Mouse (Mus musculus) kidney, embryonic 16.5 days (tissue): ENCODE measurements around the gene Ptdss2. TPM values are rescaled to one million over a fixed set of nuclear protein-coding genes. Genes with fewer than 3 reads are reported as not detected.

ENCODE experiments used
- ATAC-seq: fragments of 200-750 bp; cut with Nextera tagmentation; 2 replicates; pipeline ENCODE4 v1.8.0; 2017; ENCODE audit warnings: moderate TSS enrichment; ENCODE audit not compliant: low FRiP score, low TSS enrichment
- H3K27ac ChIP-seq: fragments of 300-500 bp; sonication (generic); 2 replicates; pipeline ENCODE4 v1.5.1; 2014; ENCODE audit warnings: low read length
- H3K27me3 ChIP-seq: fragments of 300-500 bp; sonication (generic); 2 replicates; pipeline ENCODE4 v1.6.1; 2014; ENCODE audit warnings: low read length, control low read depth, mixed read lengths; ENCODE audit not compliant: insufficient read depth
- H3K36me3 ChIP-seq: fragments of 300-500 bp; sonication (generic); 2 replicates; pipeline ENCODE4 v1.6.1; 2014; ENCODE audit warnings: low read length, control low read depth, mixed read lengths; ENCODE audit not compliant: insufficient read depth
- H3K4me1 ChIP-seq: fragments of 300-500 bp; sonication (generic); 2 replicates; pipeline ENCODE4 v1.6.1; 2014; ENCODE audit warnings: low read length, control low read depth, mixed read lengths; ENCODE audit not compliant: insufficient read depth
- H3K4me2 ChIP-seq: fragments of 300-500 bp; sonication (generic); replicated peaks from 2 replicates; pipeline ENCODE4 v1.6.1; 2014; ENCODE audit warnings: low read depth, low read length
- H3K4me3 ChIP-seq: fragments of 300-500 bp; sonication (generic); 2 replicates; pipeline ENCODE4 v1.5.1; 2014; ENCODE audit warnings: mild to moderate bottlenecking, low read length
- H3K9ac ChIP-seq: fragments of 300-500 bp; sonication (generic); replicated peaks from 2 replicates; pipeline ENCODE4 v1.6.1; 2014; ENCODE audit warnings: low read length
- H3K9me3 ChIP-seq: fragments of 300-500 bp; sonication (generic); 2 replicates; pipeline ENCODE4 v1.6.1; 2016; ENCODE audit warnings: low read length, control low read depth
- WGBS: fragments of 180-500 bp; shearing (Covaris S2); extraction: QIAGEN DNeasy Blood & Tissue Kit; methylation state at CpG from one replicate; pipeline ENCODE4 v1.1.7; 2014; 5-methylcytosine and 5-hydroxymethylcytosine counted together
- polyA plus RNA-seq: library from polyadenylated mRNA; unstranded; fragments of >200 nt; fragmentation: Nextera tagmentation; extraction: Ambion mirVana; gene quantifications from 2 replicates; pipeline ENCODE4 v1.2.1, GENCODE M21; 2015

The Ptdss2 gene
- polyA plus RNA-seq, 1 experiment from 2014 or later, result 85.5 TPM

GRCm38 (mm10) chr7:141093950-141094349 lies 28.2 kb upstream of the Ptdss2 start:
- ATAC-seq, result peak; percentile 59
- no peaks in the 10 kb centered on the region for H3K36me3 ChIP-seq
- peaks cover 14% of the 10 kb centered on the region; the same call in 1 of the 2 replicates for H3K27me3 ChIP-seq
- peak overlapping the region; percentile 32 for H3K4me2 ChIP-seq
- H3K4me3 ChIP-seq, result no peak overlapping the region
- WGBS, result 66% methylated on average over 6 of the region's 6 CpGs
- peaks cover 23% of the 10 kb centered on the region for H3K4me1 ChIP-seq
- H3K27ac ChIP-seq, result peak overlapping the region; percentile 93
- peak overlapping the region; percentile 41; the same call in 1 of the 2 replicates for H3K9ac ChIP-seq
- no peaks in the 10 kb centered on the region for H3K9me3 ChIP-seq

DNA sequence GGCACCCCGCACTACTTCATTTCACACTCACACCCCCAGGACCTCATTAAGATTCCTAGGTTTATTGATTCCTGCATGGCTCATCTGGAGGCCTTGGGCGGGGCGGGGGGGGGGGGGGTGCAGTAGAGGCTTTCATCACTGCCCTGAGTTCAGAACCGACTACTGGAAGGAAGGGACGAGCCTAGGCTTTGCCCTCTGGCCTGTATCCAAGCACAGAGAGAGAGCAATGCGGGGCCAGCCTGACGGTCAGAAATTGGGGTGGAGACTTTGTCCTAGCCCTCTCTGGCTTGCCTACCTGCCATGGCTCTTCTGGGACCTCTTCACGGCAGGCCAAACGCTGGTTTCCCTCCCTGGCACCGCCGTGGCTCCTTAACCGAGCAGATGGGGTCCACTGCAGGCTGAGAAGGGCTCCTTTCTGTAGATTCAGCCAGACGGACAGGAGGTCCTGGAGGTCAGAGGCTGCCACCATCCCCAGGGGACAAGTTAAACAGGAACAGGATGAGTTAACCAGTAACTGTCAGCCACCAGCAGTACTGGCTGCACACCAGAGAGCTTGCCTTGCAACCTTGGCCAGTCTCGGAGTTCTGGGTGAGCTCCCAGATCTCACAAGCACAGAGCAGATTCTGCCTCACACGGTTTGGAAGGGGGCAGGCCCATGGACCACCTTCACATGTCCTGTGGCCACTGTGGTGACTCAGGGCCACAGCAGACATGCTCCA lies 27.5 kb upstream of the Ptdss2 start:
- H3K4me3 ChIP-seq, result peak overlapping the region; percentile 12; the same call in 1 of the 2 replicates
- peak overlapping the region; percentile 41 for H3K9ac ChIP-seq
- 49% methylated on average over 15 of the region's 15 CpGs for WGBS
- peak overlapping the region; percentile 93 for H3K27ac ChIP-seq
- peak overlapping the region; percentile 36 for H3K4me2 ChIP-seq
- peak; percentile 68 for ATAC-seq
- H3K9me3 ChIP-seq, result no peaks in the 10 kb centered on the region
- H3K27me3 ChIP-seq, result peaks cover 7% of the 10 kb centered on the region; the same call in 1 of the 2 replicates
- peaks cover 23% of the 10 kb centered on the region for H3K4me1 ChIP-seq
- no peaks in the 10 kb centered on the region for H3K36me3 ChIP-seq

DNA sequence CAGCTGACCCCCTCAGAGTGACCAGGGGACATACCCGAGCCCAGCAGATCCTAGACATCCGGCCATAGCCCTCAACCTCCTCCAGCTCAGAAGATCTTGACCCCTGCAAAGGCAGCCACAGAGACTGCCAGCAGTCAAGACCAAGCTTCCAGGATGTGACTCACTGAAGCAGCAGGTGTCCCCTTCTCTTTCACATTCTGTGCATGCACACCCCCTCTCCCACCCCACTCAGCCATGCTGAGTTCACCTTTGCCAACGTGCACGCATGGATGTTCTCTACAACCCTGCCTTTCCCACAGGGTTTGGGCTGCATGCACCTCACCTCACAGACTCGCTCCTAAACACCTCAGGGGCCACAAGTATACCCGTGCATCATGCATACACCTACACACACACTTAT lies 26.2 kb upstream of the Ptdss2 start:
- WGBS, result 77% methylated on average over 6 of the region's 6 CpGs
- H3K27me3 ChIP-seq, result 0 out of 2 replicates have a peak, but pooled peaks cover 4% of the 10 kb centered on the region
- H3K4me2 ChIP-seq, result peak overlapping the region; percentile 36
- no peak for ATAC-seq
- H3K27ac ChIP-seq, result peak overlapping the region; percentile 93
- H3K9me3 ChIP-seq, result no peaks in the 10 kb centered on the region
- peaks cover 23% of the 10 kb centered on the region for H3K4me1 ChIP-seq
- peak overlapping the region; percentile 32 for H3K9ac ChIP-seq
- H3K4me3 ChIP-seq, result no peak overlapping the region
- H3K36me3 ChIP-seq, result no peaks in the 10 kb centered on the region

DNA sequence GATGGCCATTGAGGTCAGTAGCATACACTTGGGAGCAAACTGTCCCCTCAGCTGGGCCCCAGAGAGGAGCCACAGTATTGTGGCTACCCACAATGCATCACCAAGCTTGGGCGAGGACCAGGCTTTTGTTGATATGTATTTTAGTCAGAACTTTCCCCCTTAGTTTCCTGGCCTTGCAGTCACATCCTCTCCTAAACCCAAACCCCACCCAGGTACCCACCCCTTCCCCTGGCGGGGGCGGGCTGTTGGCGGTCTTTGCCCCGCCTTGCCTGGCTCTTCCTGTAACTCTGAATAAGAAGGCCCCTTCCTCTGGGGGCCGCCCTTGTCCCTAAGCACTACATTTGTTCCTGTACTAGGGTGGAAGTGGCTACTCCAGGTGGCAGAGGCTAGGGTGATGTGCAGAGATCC lies 25.5 kb upstream of the Ptdss2 start:
- 0 out of 2 replicates have a peak, but pooled peaks cover 9% of the 10 kb centered on the region for H3K27me3 ChIP-seq
- 54% methylated on average over 6 of the region's 6 CpGs for WGBS
- no peaks in the 10 kb centered on the region for H3K36me3 ChIP-seq
- no peak overlapping the region; the same call in 1 of the 2 replicates for H3K9ac ChIP-seq
- H3K27ac ChIP-seq, result 0 out of 2 replicates have a peak overlapping the region, but pooled peaks have one; percentile 37
- peaks cover 23% of the 10 kb centered on the region for H3K4me1 ChIP-seq
- ATAC-seq, result 0 out of 2 replicates have a peak, but pooled peaks have one; percentile 4
- 0 out of 2 replicates have a peak overlapping the region, but pooled peaks have one; percentile 13 for H3K4me3 ChIP-seq
- H3K9me3 ChIP-seq, result no peaks in the 10 kb centered on the region
- peak overlapping the region; percentile 36 for H3K4me2 ChIP-seq

- Histone ChIP-seq H3K4me2 (no peak overlapping the region), H3K36me3 (no peaks in the 10 kb centered on the region), H3K27me3 (0 out of 2 replicates have a peak, but pooled peaks cover 9% of the 10 kb centered on the region), H3K27ac (no peak overlapping the region), H3K4me3 (no peak overlapping the region), H3K9me3 (no peaks in the 10 kb centered on the region), H3K9ac (no peak overlapping the region), H3K4me1 (peaks cover 20% of the 10 kb centered on the region)
- ATAC-seq, result no peak
- WGBS, result 75% methylated on average over 5 of the region's 5 CpGs
Measured at GRCm38 (mm10) chr7:141097177-141097576, 25.0 kb upstream of the Ptdss2 start.

DNA sequence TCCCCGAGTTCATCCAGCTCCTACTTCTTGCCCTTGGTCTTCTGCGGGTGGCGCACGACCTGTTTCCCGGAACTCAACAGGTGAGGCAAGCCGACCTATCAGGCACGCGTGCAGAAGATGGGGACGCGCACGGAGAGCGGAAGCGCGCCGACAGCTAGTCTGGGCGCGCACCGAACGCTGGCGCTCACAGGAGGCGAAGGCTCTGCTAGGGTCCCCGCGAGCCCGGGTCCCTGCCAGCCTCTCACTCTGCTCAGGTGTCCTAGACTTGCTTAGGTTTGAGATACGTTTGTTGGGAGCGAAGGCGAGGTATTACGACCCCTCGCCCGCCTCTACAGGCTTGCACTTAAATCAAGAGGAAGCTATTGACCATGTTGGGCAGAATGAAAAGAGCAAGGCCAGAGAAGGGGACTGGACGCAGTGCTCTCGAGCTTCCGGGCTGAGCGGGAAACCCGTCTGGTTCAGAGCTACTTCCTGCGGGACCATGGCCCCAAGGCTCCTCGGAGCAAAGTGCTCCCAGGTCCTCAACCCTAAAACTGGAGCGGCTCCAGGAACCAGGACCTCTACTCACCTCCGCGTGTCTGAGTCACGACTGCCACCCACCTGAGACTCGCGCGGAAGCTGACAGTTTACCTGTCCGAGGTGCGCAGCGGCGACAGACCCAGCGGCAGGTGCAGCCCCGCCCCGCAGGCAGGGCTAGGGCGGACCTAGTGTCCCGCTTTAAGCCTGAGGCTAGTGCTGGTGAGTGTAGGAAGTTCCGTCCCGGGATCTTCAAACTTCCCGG lies 22.1 kb upstream of the Ptdss2 start, which contains the start of gene Sigirr:
TSS of gene Sigirr (minus strand) at position 662 of the 781 bp plus-strand sequence.
- H3K9ac ChIP-seq, result peak within 1 kb of the TSS; percentile 61
- peak; percentile 61 for ATAC-seq
- H3K27ac ChIP-seq, result peak within 1 kb of the TSS; percentile 47; the same call in 1 of the 2 replicates
- H3K27me3 ChIP-seq, result 0 out of 2 replicates have a peak, but pooled peaks cover 9% of the 10 kb centered on the region
- H3K36me3 ChIP-seq, result no peaks in the 10 kb centered on the region
- peaks cover 6% of the 10 kb centered on the region for H3K4me1 ChIP-seq
- H3K4me3 ChIP-seq, result peak within 1 kb of the TSS; percentile 50
- peak within 1 kb of the TSS; percentile 77 for H3K4me2 ChIP-seq
- WGBS, result under 1% methylated on average over 56 of the region's 56 CpGs
- no peaks in the 10 kb centered on the region for H3K9me3 ChIP-seq

DNA sequence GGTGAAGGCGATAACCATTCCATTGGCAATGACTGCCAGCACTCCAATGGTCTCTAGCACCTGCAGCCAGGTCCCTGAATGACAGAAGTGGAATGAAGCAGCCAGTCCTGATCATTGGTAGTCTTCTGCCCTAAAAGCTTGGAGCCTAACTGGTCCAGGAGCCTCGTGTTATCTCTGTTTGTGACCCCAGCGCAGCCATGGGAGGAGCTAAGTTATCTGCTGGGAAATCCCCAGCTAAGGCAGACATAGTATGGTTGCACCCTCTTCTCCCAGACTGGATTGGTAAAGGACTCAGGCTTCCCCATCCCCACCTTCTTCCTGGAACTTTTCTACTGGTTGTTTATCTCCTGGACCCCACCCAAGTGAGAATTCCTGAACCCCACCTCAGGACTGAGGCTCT lies 19.0 kb upstream of the Ptdss2 start:
- no peak for ATAC-seq
- WGBS, result 64% methylated on average over 3 of the region's 3 CpGs

GRCm38 (mm10) chr7:141115874-141116273 lies 6.3 kb upstream of the Ptdss2 start:
- Histone ChIP-seq H3K27me3 (no peaks in the 10 kb centered on the region), H3K4me2 (no peak overlapping the region), H3K9me3 (no peaks in the 10 kb centered on the region), H3K4me3 (no peak overlapping the region), H3K4me1 (no peaks in the 10 kb centered on the region), H3K9ac (no peak overlapping the region), H3K36me3 (no peaks in the 10 kb centered on the region), H3K27ac (no peak overlapping the region)
- WGBS, result 87% methylated on average over 9 of the region's 9 CpGs
- ATAC-seq, result no peak

More for the DNA sequence above, 19.0 kb upstream of the Ptdss2 start:
- Histone ChIP-seq H3K4me3 (no peak overlapping the region), H3K36me3 (no peaks in the 10 kb centered on the region), H3K4me2 (no peak overlapping the region), H3K27ac (no peak overlapping the region), H3K4me1 (no peaks in the 10 kb centered on the region), H3K27me3 (0 out of 2 replicates have a peak, but pooled peaks cover 9% of the 10 kb centered on the region), H3K9ac (no peak overlapping the region), H3K9me3 (no peaks in the 10 kb centered on the region)

- WGBS, result 17% methylated on average over 9 of the region's 9 CpGs
- Histone ChIP-seq H3K4me2 (peak within 1 kb of the TSS; percentile 43), H3K27ac (no peak within 1 kb of the TSS), H3K4me3 (peak within 1 kb of the TSS; percentile 23), H3K27me3 (no peaks in the 10 kb centered on the region), H3K36me3 (no peaks in the 10 kb centered on the region), H3K9ac (peak within 1 kb of the TSS; percentile 10), H3K4me1 (peaks cover 4% of the 10 kb centered on the region), H3K9me3 (no peaks in the 10 kb centered on the region)
- peak; percentile 18; the same call in 1 of the 2 replicates for ATAC-seq
Measured at GRCm38 (mm10) chr7:141117636-141118035, 4.5 kb upstream of the Ptdss2 start, which contains the start of gene Ano9. Ano9 (minus strand) TSS chr7:141117806.
